Mouse (Mus musculus) E14TG2a.4 (cell line): ENCODE data around the gene Cpeb4.
A peak's percentile ranks its signal among the peaks of the same experiment; 100 is the strongest.

ENCODE experiments used
- H3K27me3 ChIP-seq: 2 replicates; pipeline ENCODE4 v1.6.1; 2014; ENCODE audit warnings: low read length, control low read depth; ENCODE audit not compliant: insufficient read depth
- H3K36me3 ChIP-seq: 2 replicates; pipeline ENCODE4 v1.6.1; 2014; ENCODE audit warnings: low read length, control low read depth; ENCODE audit not compliant: insufficient read depth
- H3K4me1 ChIP-seq: replicated peaks from 2 replicates; pipeline ENCODE4 v1.6.1; 2014; ENCODE audit warnings: low read depth, low read length, control low read depth
- H3K4me3 ChIP-seq: replicated peaks from 2 replicates; pipeline ENCODE4 v1.5.1; 2014; ENCODE audit warnings: mild to moderate bottlenecking, low read length
- H3K9me3 ChIP-seq: 2 replicates; pipeline ENCODE4 v1.6.1; 2014; ENCODE audit warnings: low read length, control low read depth
- CTCF ChIP-seq: conservative IDR thresholded peaks from 2 replicates; pipeline ENCODE4 v1.5.1; 2014; ENCODE audit warnings: low read length
- NANOG ChIP-seq: IDR thresholded peaks from 2 replicates; pipeline ENCODE4 v1.6.1; 2014; ENCODE audit warnings: borderline replicate concordance, low read length, mixed read lengths
- POU5F1 ChIP-seq: IDR thresholded peaks from 2 replicates; pipeline ENCODE4 v1.6.1; 2014; ENCODE audit warnings: low read length, borderline replicate concordance

Gene Cpeb4

DNA sequence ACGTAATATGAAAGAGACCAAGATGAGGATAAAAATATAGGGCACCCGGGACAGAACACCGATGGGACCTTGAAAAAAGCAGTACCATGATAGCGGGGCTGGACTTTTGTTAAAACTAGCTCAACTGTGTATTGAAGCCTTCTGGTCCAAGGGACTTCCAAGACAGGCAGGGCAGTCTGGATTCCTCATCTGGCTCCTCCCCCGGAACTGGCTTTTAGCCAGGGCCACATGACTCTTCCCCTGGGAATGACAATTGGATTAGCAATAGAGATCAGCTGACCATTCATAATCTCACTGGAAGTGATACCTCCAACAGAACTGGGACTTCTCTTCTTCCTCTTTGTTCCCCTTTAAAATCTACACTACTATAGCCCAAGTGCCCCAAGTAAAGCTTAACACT is 21.0 kb upstream of the Cpeb4 start:
- H3K4me3 ChIP-seq = no peak overlapping the region
- TF ChIP-seq CTCF (no peak), POU5F1 (no peak), NANOG (no peak)
- no peaks in the 10 kb centered on the region for H3K36me3 ChIP-seq
- H3K4me1 ChIP-seq = no peaks in the 10 kb centered on the region
- H3K9me3 ChIP-seq = no peaks in the 10 kb centered on the region
- peaks cover 3% of the 10 kb centered on the region; the same call in 1 of the 2 replicates for H3K27me3 ChIP-seq

DNA sequence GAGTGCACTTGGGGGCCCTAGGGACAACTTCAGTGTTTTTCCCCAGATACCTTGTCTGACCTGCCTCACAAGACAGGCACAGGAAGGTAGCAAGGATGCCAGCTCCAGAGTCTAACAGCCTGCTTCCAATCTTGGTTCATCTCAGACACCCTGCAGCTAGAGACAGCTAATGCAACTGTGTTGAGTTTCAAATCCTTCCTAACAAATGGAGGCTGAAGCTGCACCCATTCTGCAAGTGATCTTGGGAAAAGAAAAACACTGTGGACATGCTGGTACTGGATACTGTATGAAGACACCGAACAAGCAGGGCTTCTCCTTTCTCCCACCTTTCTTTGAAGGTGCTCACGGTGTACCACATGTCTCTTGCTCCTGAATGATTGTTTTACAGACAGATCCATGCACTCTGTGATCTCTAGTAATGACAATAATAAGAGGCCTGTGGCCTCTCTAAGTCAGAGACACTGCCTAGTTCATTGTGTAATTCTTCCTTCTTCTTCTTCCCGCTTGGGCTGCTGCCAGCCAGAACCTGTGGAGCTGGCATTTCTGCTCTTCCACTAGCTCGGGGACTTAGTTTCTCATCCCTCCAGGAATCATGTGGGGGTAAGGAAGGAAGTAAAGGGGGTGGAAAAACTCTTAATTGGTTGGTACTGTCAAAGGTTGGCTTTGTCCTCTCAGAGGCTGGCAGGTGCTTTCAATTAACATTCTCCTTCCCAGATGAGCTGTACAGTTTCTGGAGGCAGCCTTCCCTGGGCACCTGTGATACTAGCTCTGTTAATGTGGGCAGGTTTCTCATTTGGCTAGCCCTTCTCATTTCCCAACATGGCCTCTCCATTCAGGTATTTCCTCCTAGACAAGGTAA is 20.1 kb upstream of the Cpeb4 start:
- H3K27me3 ChIP-seq = peaks cover 3% of the 10 kb centered on the region; the same call in 1 of the 2 replicates
- H3K9me3 ChIP-seq = no peaks in the 10 kb centered on the region
- H3K4me3 ChIP-seq = no peak overlapping the region
- no peaks in the 10 kb centered on the region for H3K36me3 ChIP-seq
- H3K4me1 ChIP-seq = no peaks in the 10 kb centered on the region
- TF ChIP-seq NANOG = no peak
- TF ChIP-seq CTCF = no peak
- no peak for TF ChIP-seq POU5F1

DNA sequence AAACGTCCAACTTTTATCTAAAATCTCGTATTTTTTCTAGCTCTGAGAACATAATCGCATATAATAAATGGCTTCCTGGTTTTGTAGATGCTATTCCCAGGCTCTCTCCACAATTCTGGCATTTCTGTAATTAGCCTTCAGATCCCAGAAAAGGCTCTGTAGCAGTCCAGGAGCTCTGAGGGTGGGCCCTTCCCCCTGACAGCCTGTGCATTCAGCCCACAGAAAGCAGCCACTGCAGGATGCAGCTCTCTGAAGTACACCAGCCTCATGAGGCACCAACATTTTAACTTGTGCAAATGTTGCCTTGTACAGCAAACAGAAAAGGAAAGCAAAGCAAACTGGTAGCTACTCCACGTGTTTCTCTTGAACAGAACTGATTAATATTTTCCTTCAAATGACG is 17.1 kb upstream of the Cpeb4 start:
- peaks cover 3% of the 10 kb centered on the region; the same call in 1 of the 2 replicates for H3K27me3 ChIP-seq
- no peaks in the 10 kb centered on the region for H3K4me1 ChIP-seq
- no peak overlapping the region for H3K4me3 ChIP-seq
- TF ChIP-seq POU5F1 (no peak), CTCF (no peak), NANOG (no peak)
- no peaks in the 10 kb centered on the region for H3K36me3 ChIP-seq
- H3K9me3 ChIP-seq = no peaks in the 10 kb centered on the region

- no peaks in the 10 kb centered on the region for H3K4me1 ChIP-seq
- no peaks in the 10 kb centered on the region for H3K36me3 ChIP-seq
Measured at GRCm38 (mm10) chr11:31857479-31857878, 14.5 kb upstream of the Cpeb4 start.

GRCm38 (mm10) chr11:31861149-31861890 is 10.7 kb upstream of the Cpeb4 start:
- Histone ChIP-seq H3K27me3 (no peaks in the 10 kb centered on the region), H3K36me3 (no peaks in the 10 kb centered on the region), H3K4me3 (no peak overlapping the region), H3K4me1 (no peaks in the 10 kb centered on the region), H3K9me3 (peaks cover 19% of the 10 kb centered on the region)
- no peak for TF ChIP-seq NANOG
- no peak for TF ChIP-seq CTCF
- no peak for TF ChIP-seq POU5F1

More at GRCm38 (mm10) chr11:31857479-31857878, 14.5 kb upstream of the Cpeb4 start:
- Histone ChIP-seq H3K4me3 (no peak overlapping the region), H3K9me3 (no peaks in the 10 kb centered on the region), H3K27me3 (no peaks in the 10 kb centered on the region)
- TF ChIP-seq CTCF = no peak

DNA sequence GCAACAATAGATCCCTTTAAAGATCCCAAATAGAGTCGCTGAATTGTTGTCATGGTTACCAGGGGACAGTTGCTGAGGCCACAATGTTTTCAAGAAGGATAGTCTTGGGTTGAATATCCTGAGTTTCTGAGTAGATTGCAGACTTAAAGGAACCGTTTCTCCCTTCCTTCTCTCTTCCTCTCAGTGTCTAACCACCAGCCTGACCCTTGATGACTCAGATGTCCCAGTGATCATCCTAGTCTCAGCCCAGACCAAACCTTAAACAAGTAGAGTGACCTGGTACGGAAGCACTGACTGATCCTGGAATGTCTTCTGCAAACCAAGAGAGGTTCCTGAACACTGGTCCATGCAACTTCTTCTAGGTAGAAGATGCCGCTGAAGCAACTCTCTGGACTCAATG is 4.0 kb upstream of the Cpeb4 start:
- TF ChIP-seq NANOG (no peak), CTCF (no peak), POU5F1 (no peak)
- no peak overlapping the region for H3K4me3 ChIP-seq
- H3K36me3 ChIP-seq = 0 out of 2 replicates have a peak, but pooled peaks cover 1% of the 10 kb centered on the region
- peaks cover 10% of the 10 kb centered on the region; the same call in 1 of the 2 replicates for H3K4me1 ChIP-seq
- H3K9me3 ChIP-seq = peaks cover 23% of the 10 kb centered on the region
- no peaks in the 10 kb centered on the region for H3K27me3 ChIP-seq

- TF ChIP-seq NANOG = no peak
- TF ChIP-seq POU5F1 = no peak
- no peak for TF ChIP-seq CTCF
- H3K4me3 ChIP-seq = peak overlapping the region; percentile 98
- H3K36me3 ChIP-seq = 0 out of 2 replicates have a peak, but pooled peaks cover 3% of the 10 kb centered on the region
- H3K4me1 ChIP-seq = peaks cover 12% of the 10 kb centered on the region; the same call in 1 of the 2 replicates
- no peaks in the 10 kb centered on the region for H3K27me3 ChIP-seq
- peaks cover 9% of the 10 kb centered on the region for H3K9me3 ChIP-seq
Measured at GRCm38 (mm10) chr11:31870285-31871010, 1.6 kb upstream of the Cpeb4 start.

DNA sequence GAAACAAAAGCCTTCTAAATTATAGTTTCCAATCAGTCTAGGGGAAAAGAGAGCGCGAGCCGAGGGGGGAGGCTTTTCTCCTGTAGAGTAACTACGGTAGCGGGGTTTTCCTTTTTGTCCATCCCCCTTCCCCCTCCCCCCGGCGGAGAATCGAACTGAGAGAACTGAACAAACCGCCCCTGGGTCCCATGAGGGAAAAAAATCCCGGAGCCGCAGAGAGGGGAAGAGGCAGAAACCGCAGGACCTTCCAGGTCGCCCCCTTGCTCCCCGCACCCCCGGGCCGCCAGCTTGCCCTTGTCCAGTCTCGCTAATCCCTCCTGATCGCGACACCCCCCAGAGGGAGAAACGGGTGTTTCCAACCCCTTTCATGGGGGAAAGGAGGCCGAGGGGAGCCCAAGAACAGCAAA is 873 bp upstream of the Cpeb4 start:
- H3K36me3 ChIP-seq = 0 out of 2 replicates have a peak, but pooled peaks cover 3% of the 10 kb centered on the region
- TF ChIP-seq NANOG (no peak), POU5F1 (no peak), CTCF (no peak)
- H3K9me3 ChIP-seq = peaks cover 4% of the 10 kb centered on the region; the same call in 1 of the 2 replicates

More for the DNA sequence above, 873 bp upstream of the Cpeb4 start:
- H3K4me1 ChIP-seq = peaks cover 12% of the 10 kb centered on the region; the same call in 1 of the 2 replicates
- no peaks in the 10 kb centered on the region for H3K27me3 ChIP-seq
- H3K4me3 ChIP-seq = peak overlapping the region; percentile 98
